8 mouse cellular contexts compared by ENCODE assay signal in the genomic region with DNA sequence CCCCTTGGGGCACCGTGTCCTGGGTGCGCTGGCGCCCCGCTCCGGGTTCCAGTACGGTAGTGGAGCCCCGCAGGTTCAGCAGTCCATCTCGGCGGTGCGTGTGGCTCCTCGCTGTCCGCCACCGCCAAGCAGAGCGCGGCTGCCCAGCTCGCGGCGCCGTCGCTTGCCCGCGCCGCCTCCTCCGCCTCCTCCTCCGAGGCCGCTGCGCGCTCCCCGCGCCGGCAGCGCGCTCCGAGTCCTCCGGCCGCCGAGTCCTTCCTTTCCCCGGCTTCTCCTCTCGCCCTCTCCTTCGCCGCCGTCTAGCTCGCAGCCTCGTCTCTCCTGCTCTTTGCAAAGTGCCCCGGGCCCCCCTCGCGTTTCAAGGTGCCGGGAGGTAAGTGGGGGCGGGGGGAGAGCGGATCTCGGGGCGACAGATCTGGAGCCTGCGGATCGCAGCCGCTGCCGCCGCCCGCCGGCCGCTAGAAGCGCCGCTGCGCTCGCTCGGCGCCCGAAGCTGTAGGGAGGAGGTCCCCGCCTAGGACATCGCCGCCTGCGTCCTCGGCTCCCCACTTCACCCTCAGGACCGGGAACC. TPM values are rescaled to one million over a fixed set of nuclear protein-coding genes. Genes with fewer than 3 reads are reported as not detected.
A peak's percentile ranks its signal among the peaks of the same experiment; 100 is the strongest.
DNase-seq lines count a peak whose midpoint lies in the region; ATAC-seq and TF ChIP-seq lines count a peak whose summit lies in the region.

No protein-coding gene starts in this region.

- peak overlapping the region; percentile 91 for H3K27ac ChIP-seq in embryonic facial prominence, embryonic 12.5 days
- peak overlapping the region; percentile 74 for H3K27ac ChIP-seq in heart, embryonic 10.5 days
- H3K27ac ChIP-seq in liver, embryonic 12.5 days = no peak overlapping the region

- no peaks in the 10 kb centered on the region for H3K36me3 ChIP-seq in embryonic facial prominence, embryonic 12.5 days
- no peaks in the 10 kb centered on the region for H3K36me3 ChIP-seq in heart, embryonic 10.5 days
- no peaks in the 10 kb centered on the region for H3K36me3 ChIP-seq in liver, embryonic 12.5 days
- no peaks in the 10 kb centered on the region for H3K36me3 ChIP-seq in myocyte (ENCODE audit: control insufficient read depth, insufficient read depth)

- 0 out of 2 replicates have a peak, but pooled peaks cover 15% of the 10 kb centered on the region for H3K4me1 ChIP-seq in embryonic facial prominence, embryonic 12.5 days
- peaks cover 33% of the 10 kb centered on the region for H3K4me1 ChIP-seq in heart, embryonic 10.5 days
- peaks cover 34% of the 10 kb centered on the region for H3K4me1 ChIP-seq in liver, embryonic 12.5 days

- peak; percentile 69 for TF ChIP-seq POLR2A in myocyte (IDR thresholded peaks at IDR 0.05; ENCODE audit: insufficient read length, low read depth)

- peak overlapping the region; percentile 68 for H3K4me3 ChIP-seq in embryonic facial prominence, embryonic 12.5 days
- H3K4me3 ChIP-seq in heart, embryonic 10.5 days = peak overlapping the region; percentile 69
- H3K4me3 ChIP-seq in liver, embryonic 12.5 days = peak overlapping the region; percentile 58
- H3K4me3 ChIP-seq in myocyte = peak overlapping the region; percentile 98

- H3K9me3 ChIP-seq in embryonic facial prominence, embryonic 12.5 days = no peaks in the 10 kb centered on the region
- H3K9me3 ChIP-seq in heart, embryonic 10.5 days = no peaks in the 10 kb centered on the region
- H3K9me3 ChIP-seq in liver, embryonic 12.5 days (replicated peaks) = no peaks in the 10 kb centered on the region

- H3ac ChIP-seq in myocyte (ENCODE audit: control insufficient read depth, insufficient read length) = peak overlapping the region; percentile 88

- H3K9ac ChIP-seq in embryonic facial prominence, embryonic 12.5 days = peak overlapping the region; percentile 91
- peak overlapping the region; percentile 31; the same call in 1 of the 2 replicates for H3K9ac ChIP-seq in liver, embryonic 12.5 days

- H3K4me2 ChIP-seq in embryonic facial prominence, embryonic 12.5 days (replicated peaks) = peak overlapping the region; percentile 76
- H3K4me2 ChIP-seq in liver, embryonic 12.5 days = peak overlapping the region; percentile 74
- H3K4me2 ChIP-seq in myocyte (ENCODE audit: low read depth) = peak overlapping the region; percentile 100

- peak; percentile 51 to 79 for DNase-seq in urinary bladder, adult 18-20 months (ENCODE audit: low spot score in 2 of 2)
- DNase-seq in urinary bladder, postnatal 10 days (ENCODE audit: low spot score) = no peak
- DNase-seq in heart, embryonic 10.5 days (ENCODE audit: low spot score) = peak; percentile 81
- DNase-seq in kidney, adult 9 months = peak; percentile 49
- DNase-seq in spleen, postnatal 36 days (ENCODE audit: low spot score in 2 of 2) = peak; percentile 41 to 48

- ATAC-seq in embryonic facial prominence, embryonic 12.5 days (ENCODE audit: insufficient number of reproducible peaks, insufficient read depth, low FRiP score, low TSS enrichment) = peak; percentile 49
- no peak for ATAC-seq in liver, embryonic 12.5 days

- H3K27me3 ChIP-seq in embryonic facial prominence, embryonic 12.5 days = peaks cover 40% of the 10 kb centered on the region
- H3K27me3 ChIP-seq in heart, embryonic 10.5 days (ENCODE audit: insufficient read depth, poor library complexity, severe bottlenecking) = peaks cover 93% of the 10 kb centered on the region
- H3K27me3 ChIP-seq in liver, embryonic 12.5 days (replicated peaks) = peaks cover 87% of the 10 kb centered on the region
- no peaks in the 10 kb centered on the region for H3K27me3 ChIP-seq in myocyte (ENCODE audit: control insufficient read depth, insufficient read depth, insufficient read length)

- H3K79me2 ChIP-seq in myocyte (ENCODE audit: control insufficient read depth, insufficient read depth) = peaks cover 75% of the 10 kb centered on the region

- WGBS in embryonic facial prominence, embryonic 12.5 days = under 1% methylated on average over 72 of the region's 73 CpGs
- WGBS in heart, embryonic 10.5 days = under 1% methylated on average over 72 of the region's 73 CpGs
- under 1% methylated on average over 58 of the region's 73 CpGs for WGBS in liver, embryonic 12.5 days (ENCODE audit: insufficient replicate concordance)

TF ChIP-seq in myocyte, 11 proteins besides CTCF, POLR2A, EP300 and RAD21:
- no peak for TF ChIP-seq MAX (IDR thresholded peaks at IDR 0.05; ENCODE audit: low read depth)
- no peak for TF ChIP-seq E2F4 (IDR thresholded peaks at IDR 0.05; ENCODE audit: insufficient read depth)
- TF ChIP-seq MYOG (IDR thresholded peaks at IDR 0.05; ENCODE audit: control insufficient read depth in 1 of 3, insufficient read depth in 1 of 3, insufficient read length in 2 of 3, low read depth in 2 of 3) = peak in 1 of 3 experiments; percentile 29
- TF ChIP-seq MYOD1 (IDR thresholded peaks at IDR 0.05; ENCODE audit: control insufficient read depth in 1 of 3, insufficient read length in 2 of 3, low read depth in 2 of 3) = peak in 1 of 3 experiments; percentile 47
- no peak for TF ChIP-seq CEBPB (IDR thresholded peaks at IDR 0.05; ENCODE audit: insufficient read depth, poor library complexity, severe bottlenecking)
- no peak for TF ChIP-seq USF1 (IDR thresholded peaks at IDR 0.05; ENCODE audit: low read depth)
- no peak for TF ChIP-seq TCF12 (IDR thresholded peaks at IDR 0.05; ENCODE audit: insufficient read depth, poor library complexity, severe bottlenecking)
- TF ChIP-seq POLR2AphosphoS2 (IDR thresholded peaks at IDR 0.05; ENCODE audit: insufficient read length, low read depth) = peak; percentile 26
- TF ChIP-seq TCF3 (IDR thresholded peaks at IDR 0.05; ENCODE audit: insufficient read length, low read depth) = no peak
- TF ChIP-seq SRF (IDR thresholded peaks at IDR 0.05; ENCODE audit: control insufficient read depth, insufficient read length, low read depth) = no peak
- TF ChIP-seq REST (IDR thresholded peaks at IDR 0.05; ENCODE audit: insufficient read depth, insufficient read length) = no peak

RNA-seq across cellular contexts. Expression of a gene that starts 40.9 kb away (rescaled TPM):
- 27.6 and 27.8 TPM in 2 replicates for polyA plus RNA-seq in embryonic facial prominence, embryonic 12.5 days (2016; fragmentation: Nextera tagmentation; extraction: Ambion mirVana)
- polyA plus RNA-seq in heart, embryonic 10.5 days (2016; fragmentation: Nextera tagmentation; extraction: Ambion mirVana) = 19.8 and 23.1 TPM in 2 replicates
- polyA plus RNA-seq in liver, embryonic 12.5 days (2016; fragmentation: Nextera tagmentation; extraction: Ambion mirVana) = 10.9 and 11.1 TPM in 2 replicates
- 30.9 TPM for polyA plus RNA-seq in myocyte (2012; fragmentation: generic; extraction: Trizol)
